Mouse (Mus musculus): Measurements from ENCODE around the gene Abat.

Gene Abat

GRCm38 (mm10) chr16:8513236-8513906 is at the start of gene Abat:
Gene Abat, plus strand, starts transcription at chr16:8513429.
- peak; percentile 98 for DNase-seq

- DNase-seq, result no peak
Observed at GRCm38 (mm10) chr16:8470132-8470531, 43.1 kb upstream of the Abat start.

- DNase-seq, result peak; percentile 92 to 94
Observed at GRCm38 (mm10) chr16:8470603-8471481, 42.4 kb upstream of the Abat start, which contains the start of gene Mettl22. Gene Mettl22, plus strand, starts transcription at chr16:8470788.

GRCm38 (mm10) chr16:8487396-8488005 is 25.7 kb upstream of the Abat start:
- no peak for DNase-seq

GRCm38 (mm10) chr16:8489340-8489739 is 23.9 kb upstream of the Abat start:
- DNase-seq, result no peak

GRCm38 (mm10) chr16:8491743-8492490 is 21.3 kb upstream of the Abat start:
- DNase-seq, result peak; percentile 26

GRCm38 (mm10) chr16:8494268-8494667 is 19.0 kb upstream of the Abat start:
- peak; percentile 71 to 81 for DNase-seq

GRCm38 (mm10) chr16:8496967-8497366 is 16.3 kb upstream of the Abat start:
- no peak for DNase-seq

- no peak for DNase-seq
Observed at GRCm38 (mm10) chr16:8504271-8504670, 9.0 kb upstream of the Abat start.

- no peak for DNase-seq
Observed at GRCm38 (mm10) chr16:8509894-8510293, 3.3 kb upstream of the Abat start.

- DNase-seq, result peak in 1 of 2 experiments; percentile 40
Observed at GRCm38 (mm10) chr16:8512830-8513229, 399 bp upstream of the Abat start.

GRCm38 (mm10) chr16:8514180-8514579 is 951 bp downstream of the Abat start:
- DNase-seq, result peak; percentile 75 to 84

GRCm38 (mm10) chr16:8520525-8520924 is 7.3 kb downstream of the Abat start:
- DNase-seq, result no peak

- DNase-seq, result no peak
Observed at GRCm38 (mm10) chr16:8521322-8521721, 8.1 kb downstream of the Abat start.

GRCm38 (mm10) chr16:8523480-8524144 is 10.4 kb downstream of the Abat start:
- peak; percentile 49 to 69 for DNase-seq

- no peak for DNase-seq
Observed at GRCm38 (mm10) chr16:8524163-8524847, 11.1 kb downstream of the Abat start.

GRCm38 (mm10) chr16:8525293-8525692 is 12.1 kb downstream of the Abat start:
- no peak for DNase-seq

GRCm38 (mm10) chr16:8525877-8526276 is 12.6 kb downstream of the Abat start:
- no peak for DNase-seq

GRCm38 (mm10) chr16:8529389-8529788 is 16.2 kb downstream of the Abat start:
- no peak for DNase-seq

GRCm38 (mm10) chr16:8530018-8530417 is 16.8 kb downstream of the Abat start:
- no peak for DNase-seq

GRCm38 (mm10) chr16:8532461-8532860 is 19.2 kb downstream of the Abat start:
- DNase-seq, result no peak

GRCm38 (mm10) chr16:8532894-8533293 is 19.7 kb downstream of the Abat start:
- DNase-seq, result no peak

Data from kidney, postnatal 36 days (tissue).